Mouse (Mus musculus) kidney, adult 2 months (tissue): Measurements from ENCODE around the gene Gm49321. TPM values are rescaled to one million over a fixed set of nuclear protein-coding genes. Genes with fewer than 3 reads are reported as not detected.

Experiments
- DNase-seq: peaks from one replicate; pipeline ENCODE4 v3.0.0; 2021
- H3K27ac ChIP-seq: fragments of 200-500 bp; 2 replicates; pipeline ENCODE4 v1.5.1; 2012; ENCODE audit warnings: low read depth, low read length, control low read depth, inconsistent platforms; ENCODE audit not compliant: insufficient read depth
- H3K27me3 ChIP-seq: fragments of 200-500 bp; replicated peaks from 2 replicates; pipeline ENCODE4 v1.6.1; 2012; ENCODE audit warnings: mild to moderate bottlenecking, moderate library complexity, low read length, inconsistent platforms; ENCODE audit not compliant: control insufficient read depth, insufficient read depth
- H3K36me3 ChIP-seq: fragments of 200-500 bp; 2 replicates; pipeline ENCODE4 v1.6.1; 2012; ENCODE audit warnings: mild to moderate bottlenecking, moderate library complexity, low read length, inconsistent platforms; ENCODE audit not compliant: control insufficient read depth, insufficient read depth
- H3K4me1 ChIP-seq: fragments of 200-500 bp; 2 replicates; pipeline ENCODE4 v1.6.1; 2011; ENCODE audit warnings: low read length; ENCODE audit not compliant: control insufficient read depth, insufficient read depth
- H3K4me3 ChIP-seq: fragments of 200-500 bp; 2 replicates; pipeline ENCODE4 v1.5.1; 2011; ENCODE audit warnings: mild to moderate bottlenecking, low read depth, low read length, control low read depth; ENCODE audit not compliant: insufficient read depth
- CTCF ChIP-seq: fragments of 200-500 bp; conservative IDR thresholded peaks from 2 replicates; pipeline ENCODE4 v1.5.1; 2011; ENCODE audit warnings: low read depth, mild to moderate bottlenecking, control low read depth, low read length, moderate library complexity, mixed read lengths; ENCODE audit not compliant: insufficient read depth, insufficient read length
- POLR2A ChIP-seq: fragments of 200-500 bp; IDR thresholded peaks from one replicate; pipeline ENCODE4 v1.6.1; 2011; ENCODE audit warnings: low read depth, low read length, control low read depth
- WGBS: fragments of 180-500 bp; shearing (Covaris S2); methylation state at CpG from one replicate; pipeline ENCODE4 v1.1.7; 2018; 5-methylcytosine and 5-hydroxymethylcytosine counted together
- polyA plus RNA-seq: library from polyadenylated mRNA; depleted of rRNA; stranded (reverse); fragments of >200 nt; gene quantifications from 2 replicates; pipeline ENCODE4 v1.2.3, GENCODE M21; 2012; rRNA removed

Gene Gm49321
- not detected in 2 replicates for polyA plus RNA-seq

DNA sequence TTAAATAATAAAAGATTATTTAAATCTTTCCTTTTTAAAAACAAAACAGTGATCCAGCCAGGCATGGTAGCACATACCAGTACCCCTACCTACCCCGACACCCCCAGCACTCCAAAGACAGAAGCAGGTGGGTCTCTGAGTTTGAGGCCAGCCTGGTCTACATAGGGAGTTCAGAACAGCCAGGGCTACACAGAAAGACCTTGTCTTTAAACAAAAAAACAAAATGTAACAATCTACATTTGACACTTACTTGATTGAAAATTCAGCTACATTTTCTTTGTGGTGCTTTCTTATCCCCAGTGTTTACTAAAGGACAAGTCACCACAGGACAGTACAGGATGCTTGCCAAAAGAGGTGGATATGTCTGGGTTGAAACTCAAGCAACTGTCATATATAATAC lies at the start of gene Gm49321:
Gene Gm49321, plus strand, starts transcription at position 301 of the 400 bp plus-strand sequence.
- no peak for DNase-seq
- Histone ChIP-seq H3K4me3 (no peak within 1 kb of the TSS), H3K36me3 (peaks cover 12% of the 10 kb centered on the region), H3K27me3 (no peaks in the 10 kb centered on the region), H3K4me1 (no peaks in the 10 kb centered on the region), H3K27ac (no peak within 1 kb of the TSS)
- TF ChIP-seq CTCF (no peak), POLR2A (no peak)
- WGBS = 100% methylated on average over 1 of the region's 1 CpGs

DNA sequence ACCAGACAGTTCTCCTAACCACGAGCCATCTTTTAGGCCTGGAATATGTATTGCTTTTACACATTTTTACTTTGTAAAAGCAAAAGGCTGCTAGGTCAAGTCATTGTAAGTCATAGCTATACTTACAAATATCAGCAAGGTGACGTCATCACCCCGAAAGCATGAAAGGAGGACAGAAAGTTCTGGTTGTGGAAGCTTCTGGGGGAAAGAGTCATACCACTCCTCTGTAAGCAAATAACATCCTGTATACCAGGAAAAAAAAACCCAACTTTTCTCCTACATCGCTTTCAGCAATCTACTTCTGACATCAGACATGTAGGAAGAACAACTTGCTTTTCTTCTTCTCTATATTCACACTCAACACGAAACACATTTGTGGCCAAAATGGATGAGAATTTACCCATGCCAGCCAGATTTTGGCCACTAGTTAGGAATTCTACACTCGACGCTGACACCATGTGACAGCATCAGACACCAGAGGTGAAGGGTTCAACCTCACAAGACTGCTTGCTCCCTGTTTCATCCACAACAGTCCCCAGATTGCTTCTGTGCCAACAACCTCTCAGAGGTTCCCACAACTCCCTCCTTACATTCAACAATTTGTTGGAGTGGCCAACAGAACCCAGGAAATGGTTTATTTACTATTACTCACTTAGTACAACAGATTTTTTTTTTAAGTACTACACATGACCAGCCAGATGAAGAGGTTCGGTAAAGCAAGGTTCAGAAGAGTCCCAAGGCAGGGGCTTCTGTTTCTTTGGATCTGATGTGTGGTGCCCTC lies 49.3 kb upstream of the Gm49321 start:
- Histone ChIP-seq H3K27ac (no peak overlapping the region), H3K27me3 (no peaks in the 10 kb centered on the region), H3K4me1 (peaks cover 5% of the 10 kb centered on the region; the same call in 1 of the 2 replicates), H3K36me3 (no peaks in the 10 kb centered on the region), H3K4me3 (no peak overlapping the region)
- WGBS = 83% methylated on average over 8 of the region's 8 CpGs
- no peak for TF ChIP-seq CTCF
- TF ChIP-seq POLR2A = no peak
- DNase-seq = no peak

DNA sequence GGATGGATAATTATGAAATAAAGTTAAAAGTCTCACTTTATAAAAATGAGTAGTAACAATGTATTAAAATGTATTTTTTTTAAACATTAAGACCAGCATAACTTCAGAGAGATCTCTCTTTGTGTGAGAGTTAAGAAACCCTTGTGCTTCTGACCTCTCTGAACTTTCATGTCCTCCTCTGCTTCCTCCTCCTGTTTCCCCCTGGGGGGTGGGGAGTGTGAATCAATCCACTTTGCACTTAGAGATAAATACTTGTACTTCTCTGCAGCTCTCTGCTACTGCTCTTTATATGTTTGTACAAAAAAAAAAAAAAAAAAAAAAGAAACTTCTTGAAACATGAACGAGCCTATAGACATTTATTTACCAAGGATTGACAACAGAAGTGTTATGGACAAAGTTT lies 47.9 kb upstream of the Gm49321 start:
- peaks cover 5% of the 10 kb centered on the region; the same call in 1 of the 2 replicates for H3K4me1 ChIP-seq
- WGBS = 48% methylated on average over 1 of the region's 1 CpGs
- no peak overlapping the region for H3K4me3 ChIP-seq
- no peak for TF ChIP-seq POLR2A
- no peak for TF ChIP-seq CTCF
- H3K36me3 ChIP-seq = no peaks in the 10 kb centered on the region
- H3K27me3 ChIP-seq = no peaks in the 10 kb centered on the region
- H3K27ac ChIP-seq = no peak overlapping the region
- no peak for DNase-seq

- H3K27ac ChIP-seq = no peak overlapping the region
- peaks cover 5% of the 10 kb centered on the region; the same call in 1 of the 2 replicates for H3K4me1 ChIP-seq
- TF ChIP-seq POLR2A (no peak), CTCF (no peak)
- H3K27me3 ChIP-seq = no peaks in the 10 kb centered on the region
- H3K4me3 ChIP-seq = no peak overlapping the region
- no peaks in the 10 kb centered on the region for H3K36me3 ChIP-seq
- 52% methylated on average over 3 of the region's 3 CpGs for WGBS
- no peak for DNase-seq
These were observed 47.4 kb upstream of the Gm49321 start for GRCm38 (mm10) chr12:73890086-73890485.

DNA sequence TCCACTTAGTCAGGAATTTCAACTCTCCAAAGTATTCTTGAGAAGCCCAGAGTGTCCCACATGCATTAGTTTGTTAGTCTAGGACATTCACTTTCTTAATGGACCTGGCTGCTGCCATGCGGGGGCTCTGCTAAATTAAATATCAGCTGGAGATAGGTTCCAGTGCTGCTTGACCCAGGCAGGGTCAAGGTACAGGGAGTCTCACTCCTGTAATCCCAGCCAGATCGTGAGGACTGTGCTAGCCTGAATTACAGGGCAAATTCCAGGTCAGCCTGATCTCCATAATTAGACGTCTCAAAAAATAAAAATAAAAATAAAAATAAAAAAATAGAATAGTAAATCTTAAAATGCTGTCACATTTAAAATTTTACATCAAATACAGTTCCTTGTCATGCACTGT lies 44.8 kb upstream of the Gm49321 start:
- 41% methylated on average over 3 of the region's 3 CpGs for WGBS
- DNase-seq = peak; percentile 81

DNA sequence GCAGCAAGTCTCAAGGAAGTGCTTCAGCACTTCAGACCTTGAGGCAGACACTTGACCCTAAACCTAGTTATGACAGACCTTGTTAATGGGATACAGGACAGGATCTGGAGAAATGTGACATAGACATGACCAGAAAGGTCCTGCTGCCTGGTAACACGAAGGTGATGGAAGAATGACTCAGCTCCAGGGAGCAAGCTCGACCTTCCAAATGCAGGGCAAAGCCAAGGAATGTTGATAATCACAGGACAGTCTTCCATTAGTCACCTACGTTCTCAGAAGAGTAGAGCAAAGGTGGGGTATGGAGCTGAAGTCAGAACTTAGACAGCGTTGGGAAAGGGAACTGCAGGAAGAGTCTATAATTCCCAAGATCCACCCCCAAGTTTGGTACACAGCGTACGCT lies 42.6 kb upstream of the Gm49321 start:
- DNase-seq = no peak
- Histone ChIP-seq H3K36me3 (no peaks in the 10 kb centered on the region), H3K4me3 (no peak overlapping the region), H3K4me1 (peaks cover 5% of the 10 kb centered on the region; the same call in 1 of the 2 replicates), H3K27me3 (no peaks in the 10 kb centered on the region), H3K27ac (no peak overlapping the region)
- WGBS = 74% methylated on average over 6 of the region's 6 CpGs
- TF ChIP-seq CTCF = no peak
- TF ChIP-seq POLR2A = no peak

More for the DNA sequence above, 44.8 kb upstream of the Gm49321 start:
- Histone ChIP-seq H3K27me3 (no peaks in the 10 kb centered on the region), H3K4me1 (peaks cover 5% of the 10 kb centered on the region; the same call in 1 of the 2 replicates), H3K4me3 (no peak overlapping the region), H3K36me3 (no peaks in the 10 kb centered on the region), H3K27ac (no peak overlapping the region)
- TF ChIP-seq CTCF (no peak), POLR2A (no peak)

- H3K27ac ChIP-seq = no peak overlapping the region
- TF ChIP-seq CTCF (no peak), POLR2A (no peak)
- H3K4me1 ChIP-seq = no peaks in the 10 kb centered on the region
- no peaks in the 10 kb centered on the region for H3K36me3 ChIP-seq
- 90% methylated on average over 2 of the region's 2 CpGs for WGBS
- no peak for DNase-seq
- no peak overlapping the region for H3K4me3 ChIP-seq
- H3K27me3 ChIP-seq = no peaks in the 10 kb centered on the region
These were observed 41.8 kb upstream of the Gm49321 start for GRCm38 (mm10) chr12:73895674-73896073.
